Mouse (Mus musculus): ENCODE results near the gene Myom1. TPM values are rescaled to one million over a fixed set of nuclear protein-coding genes. Genes with fewer than 3 reads are reported as not detected.
"Not testable (repeated sequence)": the region's sequence is repeated elsewhere in the genome, so short reads cannot be mapped to it uniquely, and the experiment has no call there.

Myom1 gene
- polyA plus RNA-seq (2015; fragmentation: Nextera tagmentation; extraction: Ambion mirVana) = 0.77 and 1.3 TPM in 2 replicates

- Histone ChIP-seq H3K27ac (ENCODE audit: low read length) (peak within 1 kb of the TSS; percentile 95), H3K4me1 (replicated peaks; ENCODE audit: control insufficient read depth, insufficient read depth, low read length) (peaks cover 13% of the 10 kb centered on the region), H3K9me3 (ENCODE audit: control insufficient read depth, low read length) (no peaks in the 10 kb centered on the region), H3K27me3 (replicated peaks; ENCODE audit: control insufficient read depth, insufficient read depth, low read length) (no peaks in the 10 kb centered on the region), H3K4me3 (replicated peaks; ENCODE audit: low read length) (peak within 1 kb of the TSS; percentile 92), H3K36me3 (ENCODE audit: control insufficient read depth, insufficient read depth) (no peaks in the 10 kb centered on the region), H3K9ac (replicated peaks; ENCODE audit: low read depth, low read length) (peak within 1 kb of the TSS; percentile 81), H3K4me2 (ENCODE audit: low read length) (peak within 1 kb of the TSS; percentile 82)
- peak; percentile 94 for ATAC-seq
- WGBS = under 1% methylated on average over 64 of the region's 65 CpGs
Observed at GRCm38 (mm10) chr17:71002081-71002743, at the start of gene Myom1. Gene Myom1, plus strand, starts transcription at chr17:71002633.

GRCm38 (mm10) chr17:70963546-70963945 lies 38.9 kb upstream of the Myom1 start:
- ATAC-seq = peak; percentile 100
- not testable (repeated sequence) for H3K27ac ChIP-seq (ENCODE audit: low read length); H3K27me3 ChIP-seq (replicated peaks; ENCODE audit: control insufficient read depth, insufficient read depth, low read length); H3K4me3 ChIP-seq (replicated peaks; ENCODE audit: low read length); H3K9ac ChIP-seq (replicated peaks; ENCODE audit: low read depth, low read length); H3K4me1 ChIP-seq (replicated peaks; ENCODE audit: control insufficient read depth, insufficient read depth, low read length); H3K4me2 ChIP-seq (ENCODE audit: low read length); H3K9me3 ChIP-seq (ENCODE audit: control insufficient read depth, low read length); H3K36me3 ChIP-seq (ENCODE audit: control insufficient read depth, insufficient read depth)
- 87% methylated on average over 13 of the region's 13 CpGs for WGBS

- WGBS = 89% methylated on average over 2 of the region's 2 CpGs
- no peak overlapping the region for H3K9ac ChIP-seq (replicated peaks; ENCODE audit: low read depth, low read length)
- H3K27ac ChIP-seq (ENCODE audit: low read length) = no peak overlapping the region
- no peaks in the 10 kb centered on the region for H3K27me3 ChIP-seq (replicated peaks; ENCODE audit: control insufficient read depth, insufficient read depth, low read length)
- H3K4me2 ChIP-seq (ENCODE audit: low read length) = no peak overlapping the region
- no peaks in the 10 kb centered on the region for H3K36me3 ChIP-seq (ENCODE audit: control insufficient read depth, insufficient read depth)
- H3K9me3 ChIP-seq (ENCODE audit: control insufficient read depth, low read length) = no peaks in the 10 kb centered on the region
- ATAC-seq = no peak
- no peak overlapping the region for H3K4me3 ChIP-seq (replicated peaks; ENCODE audit: low read length)
- no peaks in the 10 kb centered on the region for H3K4me1 ChIP-seq (replicated peaks; ENCODE audit: control insufficient read depth, insufficient read depth, low read length)
Observed at GRCm38 (mm10) chr17:70965281-70965680, 37.2 kb upstream of the Myom1 start.

GRCm38 (mm10) chr17:70966126-70966525 lies 36.3 kb upstream of the Myom1 start:
- ATAC-seq = no peak
- Histone ChIP-seq H3K9me3 (ENCODE audit: control insufficient read depth, low read length) (no peaks in the 10 kb centered on the region), H3K27ac (ENCODE audit: low read length) (no peak overlapping the region), H3K4me2 (ENCODE audit: low read length) (no peak overlapping the region), H3K9ac (replicated peaks; ENCODE audit: low read depth, low read length) (no peak overlapping the region), H3K36me3 (ENCODE audit: control insufficient read depth, insufficient read depth) (no peaks in the 10 kb centered on the region), H3K27me3 (replicated peaks; ENCODE audit: control insufficient read depth, insufficient read depth, low read length) (no peaks in the 10 kb centered on the region), H3K4me3 (replicated peaks; ENCODE audit: low read length) (no peak overlapping the region), H3K4me1 (replicated peaks; ENCODE audit: control insufficient read depth, insufficient read depth, low read length) (no peaks in the 10 kb centered on the region)
- 92% methylated on average over 7 of the region's 7 CpGs for WGBS

GRCm38 (mm10) chr17:70967191-70967590 lies 35.2 kb upstream of the Myom1 start:
- Histone ChIP-seq H3K9ac (replicated peaks; ENCODE audit: low read depth, low read length) (no peak overlapping the region), H3K36me3 (ENCODE audit: control insufficient read depth, insufficient read depth) (no peaks in the 10 kb centered on the region), H3K27me3 (replicated peaks; ENCODE audit: control insufficient read depth, insufficient read depth, low read length) (no peaks in the 10 kb centered on the region), H3K4me1 (replicated peaks; ENCODE audit: control insufficient read depth, insufficient read depth, low read length) (no peaks in the 10 kb centered on the region), H3K27ac (ENCODE audit: low read length) (no peak overlapping the region), H3K4me3 (replicated peaks; ENCODE audit: low read length) (no peak overlapping the region), H3K9me3 (ENCODE audit: control insufficient read depth, low read length) (no peaks in the 10 kb centered on the region), H3K4me2 (ENCODE audit: low read length) (no peak overlapping the region)
- 16% methylated on average over 9 of the region's 9 CpGs for WGBS
- ATAC-seq = no peak

GRCm38 (mm10) chr17:70967646-70968045 lies 34.8 kb upstream of the Myom1 start:
- H3K27ac ChIP-seq (ENCODE audit: low read length) = no peak overlapping the region
- WGBS = 66% methylated on average over 12 of the region's 12 CpGs
- H3K9me3 ChIP-seq (ENCODE audit: control insufficient read depth, low read length) = no peaks in the 10 kb centered on the region
- H3K27me3 ChIP-seq (replicated peaks; ENCODE audit: control insufficient read depth, insufficient read depth, low read length) = no peaks in the 10 kb centered on the region
- no peak for ATAC-seq
- no peaks in the 10 kb centered on the region for H3K4me1 ChIP-seq (replicated peaks; ENCODE audit: control insufficient read depth, insufficient read depth, low read length)
- H3K4me2 ChIP-seq (ENCODE audit: low read length) = no peak overlapping the region
- H3K4me3 ChIP-seq (replicated peaks; ENCODE audit: low read length) = no peak overlapping the region
- H3K36me3 ChIP-seq (ENCODE audit: control insufficient read depth, insufficient read depth) = no peaks in the 10 kb centered on the region
- no peak overlapping the region for H3K9ac ChIP-seq (replicated peaks; ENCODE audit: low read depth, low read length)

GRCm38 (mm10) chr17:70968606-70969191 lies 33.7 kb upstream of the Myom1 start:
- Histone ChIP-seq H3K27me3 (replicated peaks; ENCODE audit: control insufficient read depth, insufficient read depth, low read length) (no peaks in the 10 kb centered on the region), H3K27ac (ENCODE audit: low read length) (no peak overlapping the region), H3K4me1 (replicated peaks; ENCODE audit: control insufficient read depth, insufficient read depth, low read length) (no peaks in the 10 kb centered on the region), H3K9me3 (ENCODE audit: control insufficient read depth, low read length) (no peaks in the 10 kb centered on the region), H3K9ac (replicated peaks; ENCODE audit: low read depth, low read length) (no peak overlapping the region), H3K36me3 (ENCODE audit: control insufficient read depth, insufficient read depth) (peaks cover 4% of the 10 kb centered on the region; the same call in 1 of the 2 replicates), H3K4me3 (replicated peaks; ENCODE audit: low read length) (no peak overlapping the region), H3K4me2 (ENCODE audit: low read length) (no peak overlapping the region)
- WGBS = 22% methylated on average over 8 of the region's 8 CpGs
- peak; percentile 71 for ATAC-seq

- Histone ChIP-seq H3K4me2 (ENCODE audit: low read length) (no peak overlapping the region), H3K27me3 (replicated peaks; ENCODE audit: control insufficient read depth, insufficient read depth, low read length) (no peaks in the 10 kb centered on the region), H3K4me1 (replicated peaks; ENCODE audit: control insufficient read depth, insufficient read depth, low read length) (no peaks in the 10 kb centered on the region), H3K36me3 (ENCODE audit: control insufficient read depth, insufficient read depth) (peaks cover 13% of the 10 kb centered on the region), H3K27ac (ENCODE audit: low read length) (no peak overlapping the region), H3K4me3 (replicated peaks; ENCODE audit: low read length) (no peak overlapping the region), H3K9ac (replicated peaks; ENCODE audit: low read depth, low read length) (no peak overlapping the region), H3K9me3 (ENCODE audit: control insufficient read depth, low read length) (no peaks in the 10 kb centered on the region)
- WGBS = 47% methylated on average over 11 of the region's 11 CpGs
- ATAC-seq = 0 out of 2 replicates have a peak, but pooled peaks have one; percentile 44
Observed at GRCm38 (mm10) chr17:70971206-70971605, 31.2 kb upstream of the Myom1 start.

GRCm38 (mm10) chr17:70973398-70973797 lies 29.0 kb upstream of the Myom1 start:
- H3K36me3 ChIP-seq (ENCODE audit: control insufficient read depth, insufficient read depth) = peaks cover 18% of the 10 kb centered on the region
- no peak overlapping the region for H3K27ac ChIP-seq (ENCODE audit: low read length)
- H3K4me3 ChIP-seq (replicated peaks; ENCODE audit: low read length) = no peak overlapping the region
- no peaks in the 10 kb centered on the region for H3K9me3 ChIP-seq (ENCODE audit: control insufficient read depth, low read length)
- H3K27me3 ChIP-seq (replicated peaks; ENCODE audit: control insufficient read depth, insufficient read depth, low read length) = no peaks in the 10 kb centered on the region
- ATAC-seq = no peak
- no peak overlapping the region for H3K9ac ChIP-seq (replicated peaks; ENCODE audit: low read depth, low read length)
- no peaks in the 10 kb centered on the region for H3K4me1 ChIP-seq (replicated peaks; ENCODE audit: control insufficient read depth, insufficient read depth, low read length)
- WGBS = 93% methylated on average over 9 of the region's 9 CpGs
- H3K4me2 ChIP-seq (ENCODE audit: low read length) = no peak overlapping the region

Data from forebrain, embryonic 16.5 days (tissue).